Mouse (Mus musculus): ENCODE measurements at regions not wholly inside any gene's neighbourhood (a gene's known extent, or its start where the extent isn't known, plus 50 kb on each side); places are given as distances from the start of the nearest gene placed in this dataset.

GRCm38 (mm10) chr7:124455659-124456058 is 473.0 kb downstream of the Hs3st4 start:
- DNase-seq (ENCODE audit: low read depth): no peak

GRCm38 (mm10) chr7:124487326-124487725 is 504.7 kb downstream of the Hs3st4 start:
- no peak for DNase-seq (ENCODE audit: low read depth)

GRCm38 (mm10) chr7:124491109-124491793 is 508.6 kb downstream of the Hs3st4 start:
- no peak for DNase-seq (ENCODE audit: low read depth)

GRCm38 (mm10) chr7:124491851-124492390 is 509.3 kb downstream of the Hs3st4 start:
- peak; percentile 1 for DNase-seq (ENCODE audit: low read depth)

- no peak for DNase-seq (ENCODE audit: low read depth)
Observed at GRCm38 (mm10) chr7:124500636-124501035, 518.0 kb downstream of the Hs3st4 start.

- no peak for DNase-seq (ENCODE audit: low read depth)
Observed at GRCm38 (mm10) chr7:124502760-124503159, 520.1 kb downstream of the Hs3st4 start.

GRCm38 (mm10) chr7:124549038-124549437 is 566.4 kb downstream of the Hs3st4 start:
- no peak for DNase-seq (ENCODE audit: low read depth)

GRCm38 (mm10) chr7:124557213-124557612 is 574.5 kb downstream of the Hs3st4 start:
- DNase-seq (ENCODE audit: low read depth): no peak

- no peak for DNase-seq (ENCODE audit: low read depth)
Observed at GRCm38 (mm10) chr7:124570804-124571203, 588.1 kb downstream of the Hs3st4 start.

- no peak for DNase-seq (ENCODE audit: low read depth)
Observed at GRCm38 (mm10) chr7:124573666-124574065, 591.0 kb downstream of the Hs3st4 start.

GRCm38 (mm10) chr7:124581342-124581741 is 598.7 kb downstream of the Hs3st4 start:
- peak; percentile 2 for DNase-seq (ENCODE audit: low read depth)

GRCm38 (mm10) chr7:124585296-124585695 is 602.6 kb downstream of the Hs3st4 start:
- no peak for DNase-seq (ENCODE audit: low read depth)

- no peak for DNase-seq (ENCODE audit: low read depth)
Observed at GRCm38 (mm10) chr7:124591369-124591768, 608.7 kb downstream of the Hs3st4 start.

- DNase-seq (ENCODE audit: low read depth): no peak
Observed at GRCm38 (mm10) chr7:124593462-124593861, 610.8 kb downstream of the Hs3st4 start.

- no peak for DNase-seq (ENCODE audit: low read depth)
Observed at GRCm38 (mm10) chr7:124600767-124601166, 618.1 kb downstream of the Hs3st4 start.

- no peak for DNase-seq (ENCODE audit: low read depth)
Observed at GRCm38 (mm10) chr7:124604581-124604980, 621.9 kb downstream of the Hs3st4 start.

GRCm38 (mm10) chr7:124605978-124606377 is 623.3 kb downstream of the Hs3st4 start:
- DNase-seq (ENCODE audit: low read depth): no peak

GRCm38 (mm10) chr7:124607061-124607460 is 624.4 kb downstream of the Hs3st4 start:
- DNase-seq (ENCODE audit: low read depth): peak; percentile 4

GRCm38 (mm10) chr7:124610437-124610836 is 627.8 kb downstream of the Hs3st4 start:
- no peak for DNase-seq (ENCODE audit: low read depth)

- DNase-seq (ENCODE audit: low read depth): no peak
Observed at GRCm38 (mm10) chr7:124647131-124647530, 664.5 kb downstream of the Hs3st4 start.

GRCm38 (mm10) chr7:124667180-124667968 is 684.7 kb downstream of the Hs3st4 start:
- no peak for DNase-seq (ENCODE audit: low read depth)

GRCm38 (mm10) chr7:124668058-124668457 is 685.4 kb downstream of the Hs3st4 start:
- DNase-seq (ENCODE audit: low read depth): no peak

GRCm38 (mm10) chr7:124670477-124670876 is 687.8 kb downstream of the Hs3st4 start:
- DNase-seq (ENCODE audit: low read depth): no peak
